Mouse (Mus musculus) stomach, embryonic 15.5 days (tissue): ENCODE results near the gene Plcb3. TPM values are rescaled to one million over a fixed set of nuclear protein-coding genes. Genes with fewer than 3 reads are reported as not detected.

ENCODE experiments used
- ATAC-seq: fragments of 200-750 bp; cut with Nextera tagmentation; 2 replicates; pipeline ENCODE4 v1.8.0; 2017; ENCODE audit warnings: low read depth, moderate number of reproducible peaks, moderate TSS enrichment; ENCODE audit not compliant: insufficient read depth, low FRiP score
- H3K27ac ChIP-seq: fragments of 300-500 bp; sonication (generic); 2 replicates; pipeline ENCODE4 v1.5.1; 2015; ENCODE audit warnings: mild to moderate bottlenecking, inconsistent platforms
- H3K27me3 ChIP-seq: fragments of 300-500 bp; sonication (generic); replicated peaks from 2 replicates; pipeline ENCODE4 v1.6.1; 2015; ENCODE audit warnings: inconsistent platforms
- H3K36me3 ChIP-seq: fragments of 300-500 bp; sonication (generic); 2 replicates; pipeline ENCODE4 v1.6.1; 2015; ENCODE audit warnings: inconsistent platforms
- H3K4me1 ChIP-seq: fragments of 300-500 bp; sonication (generic); 2 replicates; pipeline ENCODE4 v1.6.1; 2015; ENCODE audit warnings: inconsistent platforms
- H3K4me2 ChIP-seq: fragments of 300-500 bp; sonication (generic); 2 replicates; pipeline ENCODE4 v1.6.1; 2015; ENCODE audit warnings: mild to moderate bottlenecking, inconsistent platforms
- H3K4me3 ChIP-seq: fragments of 300-500 bp; sonication (generic); replicated peaks from 2 replicates; pipeline ENCODE4 v1.5.1; 2015; ENCODE audit warnings: inconsistent platforms
- H3K9ac ChIP-seq: fragments of 300-500 bp; sonication (generic); 2 replicates; pipeline ENCODE4 v1.6.1; 2015; ENCODE audit warnings: inconsistent platforms
- H3K9me3 ChIP-seq: fragments of 300-500 bp; sonication (generic); 2 replicates; pipeline ENCODE4 v1.6.1; 2016; ENCODE audit warnings: inconsistent platforms
- WGBS: fragments of 180-500 bp; shearing (Covaris S2); methylation state at CpG from one replicate; pipeline ENCODE4 v1.1.7; 2015; 5-methylcytosine and 5-hydroxymethylcytosine counted together
- polyA plus RNA-seq: library from polyadenylated mRNA; unstranded; fragments of >200 nt; fragmentation: Nextera tagmentation; extraction: Ambion mirVana; gene quantifications from 2 replicates; pipeline ENCODE4 v1.2.1, GENCODE M21; 2015

The Plcb3 gene
- polyA plus RNA-seq, 1 experiment from 2014 or later: 81.3 TPM

GRCm38 (mm10) chr19:6942764-6943163 is 33.5 kb downstream of the Plcb3 start:
- peaks cover 27% of the 10 kb centered on the region for H3K4me1 ChIP-seq
- no peaks in the 10 kb centered on the region for H3K36me3 ChIP-seq
- no peaks in the 10 kb centered on the region for H3K27me3 ChIP-seq
- peak overlapping the region; percentile 98 for H3K4me2 ChIP-seq
- peak overlapping the region; percentile 72 for H3K4me3 ChIP-seq
- peak; percentile 0; the same call in 1 of the 2 replicates for ATAC-seq
- H3K9ac ChIP-seq: peak overlapping the region; percentile 81
- no peaks in the 10 kb centered on the region for H3K9me3 ChIP-seq
- WGBS: 22% methylated on average over 5 of the region's 5 CpGs
- H3K27ac ChIP-seq: peak overlapping the region; percentile 98

DNA sequence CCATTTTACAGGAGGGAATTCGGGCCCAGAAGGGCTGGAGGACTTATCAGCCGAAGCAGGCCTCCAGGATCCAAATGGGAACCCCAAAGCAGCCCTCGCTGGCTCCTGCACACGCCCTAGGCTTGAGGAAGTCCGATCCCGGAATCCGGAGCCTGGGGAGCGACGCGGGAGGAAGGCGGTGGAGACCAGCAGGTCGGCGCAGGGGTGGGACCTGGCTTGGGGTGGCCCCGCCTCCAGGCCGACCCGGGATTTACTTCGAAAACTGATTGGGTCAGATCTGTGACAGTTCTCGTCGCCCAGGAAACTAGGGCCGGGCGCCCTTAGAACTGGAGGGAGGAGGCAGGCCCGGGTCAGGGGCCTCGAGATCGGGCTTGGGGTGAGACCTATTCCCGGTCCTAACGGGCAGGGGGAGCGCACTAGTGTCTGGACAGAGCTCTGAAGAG is 34.0 kb downstream of the Plcb3 start, which contains the start of gene Gpr137:
Gene Gpr137, minus strand, starts transcription at position 232 of the 443 bp plus-strand sequence.
- H3K27me3 ChIP-seq: no peaks in the 10 kb centered on the region
- H3K27ac ChIP-seq: peak within 1 kb of the TSS; percentile 98
- under 1% methylated on average over 27 of the region's 27 CpGs for WGBS
- H3K9ac ChIP-seq: peak within 1 kb of the TSS; percentile 88
- peak; percentile 91 for ATAC-seq
- no peaks in the 10 kb centered on the region for H3K9me3 ChIP-seq
- H3K4me3 ChIP-seq: peak within 1 kb of the TSS; percentile 72
- H3K4me1 ChIP-seq: peaks cover 26% of the 10 kb centered on the region
- peak within 1 kb of the TSS; percentile 98 for H3K4me2 ChIP-seq
- no peaks in the 10 kb centered on the region for H3K36me3 ChIP-seq

DNA sequence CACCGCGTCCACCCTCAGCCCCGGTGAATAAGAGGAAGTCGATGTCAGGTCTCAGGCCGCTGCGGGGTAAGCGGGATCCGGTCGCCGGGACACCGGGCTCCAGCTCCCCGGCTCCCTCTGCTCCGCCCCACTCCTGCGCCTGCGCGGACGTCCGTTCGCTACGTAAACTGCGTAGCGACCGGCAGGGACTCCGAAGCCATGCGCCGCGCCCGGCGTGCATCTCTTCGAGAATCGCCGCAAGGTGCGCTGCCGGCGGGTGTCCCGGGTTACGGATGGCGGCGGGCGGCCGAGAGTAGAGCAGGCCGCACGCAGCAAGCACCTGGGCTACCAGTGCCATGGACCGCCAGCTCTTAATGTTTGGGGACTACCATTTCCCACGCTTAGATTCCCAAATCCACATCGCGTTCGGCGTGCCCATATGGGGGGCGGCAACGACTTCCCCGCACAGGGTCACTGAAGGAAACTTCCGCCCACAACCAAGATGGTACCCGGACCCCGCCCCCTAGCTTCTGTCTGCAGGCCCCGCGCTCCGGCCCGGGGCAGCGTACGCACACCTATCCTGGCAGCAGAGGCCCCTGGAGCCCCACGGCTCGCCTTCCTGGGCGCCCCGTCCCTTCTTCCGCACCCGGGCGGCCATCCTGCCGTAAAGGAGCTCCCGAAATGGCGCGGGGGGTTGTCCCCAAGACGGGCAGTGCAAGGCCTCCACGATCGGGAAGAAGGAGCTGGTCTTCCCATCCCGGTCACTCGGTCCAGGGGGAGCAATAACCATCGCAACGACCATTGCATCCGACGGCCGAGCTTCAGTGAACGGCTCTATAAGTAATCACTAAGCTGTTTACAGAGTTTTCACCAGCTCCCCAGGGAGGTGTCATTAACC is 34.7 kb downstream of the Plcb3 start, which contains the start of gene Bad:
Gene Bad, plus strand, starts transcription at position 490 of the 877 bp plus-strand sequence.
- WGBS: 0% methylated on average over 83 of the region's 83 CpGs
- peak within 1 kb of the TSS; percentile 98 for H3K27ac ChIP-seq
- no peaks in the 10 kb centered on the region for H3K27me3 ChIP-seq
- peaks cover 24% of the 10 kb centered on the region for H3K4me1 ChIP-seq
- peak within 1 kb of the TSS; percentile 88 for H3K9ac ChIP-seq
- no peaks in the 10 kb centered on the region for H3K9me3 ChIP-seq
- ATAC-seq: peak; percentile 73
- peak within 1 kb of the TSS; percentile 98 for H3K4me2 ChIP-seq
- no peaks in the 10 kb centered on the region for H3K36me3 ChIP-seq
- peak within 1 kb of the TSS; percentile 72 for H3K4me3 ChIP-seq

GRCm38 (mm10) chr19:6940396-6941351 is 35.6 kb downstream of the Plcb3 start:
- H3K9me3 ChIP-seq: no peaks in the 10 kb centered on the region
- peaks cover 24% of the 10 kb centered on the region for H3K4me1 ChIP-seq
- WGBS: 19% methylated on average over 29 of the region's 29 CpGs
- no peak for ATAC-seq
- peak overlapping the region; percentile 72 for H3K4me3 ChIP-seq
- H3K27me3 ChIP-seq: 0 out of 2 replicates have a peak, but pooled peaks cover 6% of the 10 kb centered on the region
- no peaks in the 10 kb centered on the region for H3K36me3 ChIP-seq
- H3K27ac ChIP-seq: peak overlapping the region; percentile 98
- H3K4me2 ChIP-seq: peak overlapping the region; percentile 98
- H3K9ac ChIP-seq: peak overlapping the region; percentile 88

GRCm38 (mm10) chr19:6939106-6940002 is 36.9 kb downstream of the Plcb3 start:
- Histone ChIP-seq H3K4me3 (no peak overlapping the region), H3K27ac (no peak overlapping the region), H3K9me3 (no peaks in the 10 kb centered on the region), H3K4me1 (peaks cover 25% of the 10 kb centered on the region), H3K27me3 (peaks cover 18% of the 10 kb centered on the region), H3K36me3 (no peaks in the 10 kb centered on the region), H3K4me2 (no peak overlapping the region), H3K9ac (no peak overlapping the region)
- 85% methylated on average over 20 of the region's 20 CpGs for WGBS
- ATAC-seq: no peak

- peaks cover 26% of the 10 kb centered on the region for H3K4me1 ChIP-seq
- no peaks in the 10 kb centered on the region for H3K9me3 ChIP-seq
- H3K9ac ChIP-seq: no peak overlapping the region
- WGBS: 78% methylated on average over 16 of the region's 16 CpGs
- no peak overlapping the region for H3K4me3 ChIP-seq
- H3K36me3 ChIP-seq: no peaks in the 10 kb centered on the region
- peaks cover 33% of the 10 kb centered on the region for H3K27me3 ChIP-seq
- H3K27ac ChIP-seq: no peak overlapping the region
- no peak overlapping the region for H3K4me2 ChIP-seq
- no peak for ATAC-seq
Measured at GRCm38 (mm10) chr19:6937541-6938465, 38.5 kb downstream of the Plcb3 start.

- H3K27ac ChIP-seq: no peak overlapping the region
- H3K4me3 ChIP-seq: no peak overlapping the region
- H3K9me3 ChIP-seq: no peaks in the 10 kb centered on the region
- peaks cover 48% of the 10 kb centered on the region for H3K27me3 ChIP-seq
- H3K36me3 ChIP-seq: no peaks in the 10 kb centered on the region
- ATAC-seq: no peak
- H3K4me2 ChIP-seq: no peak overlapping the region
- WGBS: 23% methylated on average over 3 of the region's 3 CpGs
- no peak overlapping the region for H3K9ac ChIP-seq
- peaks cover 22% of the 10 kb centered on the region for H3K4me1 ChIP-seq
Measured at GRCm38 (mm10) chr19:6936299-6936698, 40.0 kb downstream of the Plcb3 start.

- H3K27ac ChIP-seq: no peak within 1 kb of the TSS
- no peak for ATAC-seq
- H3K27me3 ChIP-seq: peaks cover 52% of the 10 kb centered on the region
- H3K4me1 ChIP-seq: peaks cover 10% of the 10 kb centered on the region
- 11% methylated on average over 23 of the region's 23 CpGs for WGBS
- peak within 1 kb of the TSS; percentile 43 for H3K4me3 ChIP-seq
- H3K9me3 ChIP-seq: no peaks in the 10 kb centered on the region
- peak within 1 kb of the TSS; percentile 46 for H3K9ac ChIP-seq
- no peaks in the 10 kb centered on the region for H3K36me3 ChIP-seq
- peak within 1 kb of the TSS; percentile 85 for H3K4me2 ChIP-seq
Measured at GRCm38 (mm10) chr19:6934195-6934977, 41.9 kb downstream of the Plcb3 start, which contains the start of gene Kcnk4. Kcnk4 (minus strand) TSS chr19:6934515.

DNA sequence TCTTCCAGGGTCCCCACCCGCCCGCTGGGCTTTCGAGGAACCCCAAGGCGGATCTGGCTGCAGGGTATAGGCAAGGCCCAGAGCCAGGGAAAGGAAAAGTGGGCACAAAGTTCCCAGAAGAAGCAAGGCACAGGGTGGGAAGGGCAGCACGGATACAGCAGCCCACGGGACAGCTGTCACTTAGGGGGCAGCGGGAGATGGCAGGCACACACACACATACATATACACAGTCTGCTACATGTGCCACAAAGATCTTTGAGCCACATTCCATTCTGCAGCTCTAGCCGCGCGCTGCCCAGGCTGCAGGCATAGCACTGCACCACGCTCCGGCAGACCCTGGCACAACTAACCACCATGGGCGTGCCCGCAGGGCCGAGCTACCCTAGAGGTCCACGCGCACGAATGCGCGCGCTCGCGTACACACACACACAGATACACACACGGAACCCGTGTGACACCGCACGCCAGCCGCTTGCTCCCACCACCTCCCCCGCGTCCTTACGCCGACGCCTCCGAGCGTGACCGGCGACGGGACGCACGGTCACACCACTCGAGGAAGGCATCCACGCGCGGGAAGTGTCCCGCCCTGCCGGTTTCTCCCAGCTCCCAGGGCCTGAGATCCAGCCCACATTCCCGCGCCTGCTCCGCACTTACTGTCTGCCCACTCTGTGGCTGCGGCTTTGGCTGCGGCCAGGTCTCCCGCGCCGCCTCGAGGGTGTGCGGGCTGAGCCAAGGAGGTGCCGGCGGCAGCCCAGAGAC is 42.7 kb downstream of the Plcb3 start:
- Histone ChIP-seq H3K27ac (no peak overlapping the region), H3K9me3 (no peaks in the 10 kb centered on the region), H3K27me3 (peaks cover 52% of the 10 kb centered on the region), H3K9ac (peak overlapping the region; percentile 46), H3K4me1 (peaks cover 10% of the 10 kb centered on the region), H3K36me3 (no peaks in the 10 kb centered on the region), H3K4me3 (peak overlapping the region; percentile 43), H3K4me2 (peak overlapping the region; percentile 85)
- ATAC-seq: peak; percentile 35; the same call in 1 of the 2 replicates
- 5% methylated on average over 58 of the region's 58 CpGs for WGBS
